Mouse (Mus musculus): ENCODE data around the gene Dclk2. TPM values are rescaled to one million over a fixed set of nuclear protein-coding genes. Genes with fewer than 3 reads are reported as not detected.
A peak's percentile ranks its signal among the peaks of the same experiment; 100 is the strongest.

Dclk2 gene
- polyA plus RNA-seq, 1 experiment from 2014 or later = 14.9 TPM

GRCm38 (mm10) chr3:86950652-86951051 is 30.0 kb upstream of the Dclk2 start:
- Histone ChIP-seq H3K9ac (ENCODE audit: low read depth, low read length) (no peak overlapping the region), H3K36me3 (ENCODE audit: control insufficient read depth, insufficient read depth) (no peaks in the 10 kb centered on the region), H3K27me3 (ENCODE audit: control insufficient read depth, insufficient read depth, low read depth, low read length) (no peaks in the 10 kb centered on the region), H3K4me3 (ENCODE audit: low read depth, low read length) (no peak overlapping the region), H3K4me2 (ENCODE audit: low read depth, low read length) (no peak overlapping the region), H3K9me3 (replicated peaks; ENCODE audit: control insufficient read depth, low read length) (no peaks in the 10 kb centered on the region), H3K27ac (ENCODE audit: low read length) (no peak overlapping the region), H3K4me1 (ENCODE audit: control insufficient read depth, low read depth, low read length) (no peaks in the 10 kb centered on the region)
- ATAC-seq (ENCODE audit: low read depth) = no peak
- 17% methylated on average over 2 of the region's 2 CpGs for WGBS (ENCODE audit: insufficient replicate concordance)

DNA sequence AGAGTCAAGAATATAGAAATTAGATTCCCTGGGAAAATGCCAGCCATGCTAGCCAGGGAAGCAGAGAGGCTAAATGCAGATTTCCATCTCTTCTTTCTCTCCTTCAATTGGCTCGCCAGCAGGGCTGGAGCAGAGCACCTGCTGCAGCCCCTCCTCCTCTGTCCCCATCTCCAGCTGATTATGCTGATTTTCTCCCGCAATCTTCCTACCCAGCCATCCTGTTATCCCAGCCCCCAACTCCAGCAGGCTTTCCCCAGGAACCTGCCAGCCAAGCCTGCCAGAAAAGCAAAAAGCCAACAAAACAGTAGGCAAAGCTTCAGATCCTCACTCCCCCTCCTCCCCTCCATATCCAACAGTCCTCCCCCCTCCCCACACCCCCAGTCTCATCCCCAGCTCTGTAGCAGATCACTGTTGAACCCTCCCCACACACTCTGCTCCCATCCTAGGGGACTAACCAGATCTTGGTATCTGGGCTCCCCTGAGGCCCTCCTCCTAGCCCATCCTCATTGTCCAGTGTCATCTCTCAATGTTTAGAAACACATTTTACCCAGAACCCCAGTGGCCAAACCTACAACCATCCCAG is 15.7 kb upstream of the Dclk2 start:
- Histone ChIP-seq H3K36me3 (ENCODE audit: control insufficient read depth, insufficient read depth) (no peaks in the 10 kb centered on the region), H3K4me1 (ENCODE audit: control insufficient read depth, low read depth, low read length) (no peaks in the 10 kb centered on the region), H3K27me3 (ENCODE audit: control insufficient read depth, insufficient read depth, low read depth, low read length) (no peaks in the 10 kb centered on the region), H3K9ac (ENCODE audit: low read depth, low read length) (no peak overlapping the region), H3K4me3 (ENCODE audit: low read depth, low read length) (no peak overlapping the region), H3K27ac (ENCODE audit: low read length) (no peak overlapping the region), H3K9me3 (replicated peaks; ENCODE audit: control insufficient read depth, low read length) (no peaks in the 10 kb centered on the region), H3K4me2 (ENCODE audit: low read depth, low read length) (no peak overlapping the region)
- 31% methylated on average over 2 of the region's 2 CpGs for WGBS (ENCODE audit: insufficient replicate concordance)
- ATAC-seq (ENCODE audit: low read depth) = no peak

DNA sequence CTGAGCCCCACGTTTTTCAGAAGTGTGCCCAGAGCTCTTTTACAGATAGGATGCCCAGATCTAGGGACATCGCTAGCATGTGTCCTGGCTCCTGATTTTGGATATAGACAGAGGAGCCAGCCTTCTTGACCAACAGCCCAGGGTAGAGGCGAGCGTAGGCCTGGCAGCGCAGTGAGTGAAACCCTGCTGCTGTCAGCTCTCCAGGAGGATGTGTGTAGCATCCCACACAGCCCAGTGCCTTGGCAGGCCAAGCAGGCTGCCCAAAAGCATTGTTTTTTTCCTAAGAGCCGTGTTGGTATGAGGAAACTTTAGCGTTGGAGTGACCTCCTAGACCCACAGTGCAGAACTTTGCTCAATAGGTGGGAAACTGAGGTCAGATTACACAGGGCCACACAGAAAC is 12.8 kb upstream of the Dclk2 start:
- Histone ChIP-seq H3K4me1 (ENCODE audit: control insufficient read depth, low read depth, low read length) (no peaks in the 10 kb centered on the region), H3K4me3 (ENCODE audit: low read depth, low read length) (no peak overlapping the region), H3K4me2 (ENCODE audit: low read depth, low read length) (no peak overlapping the region), H3K9me3 (replicated peaks; ENCODE audit: control insufficient read depth, low read length) (no peaks in the 10 kb centered on the region), H3K36me3 (ENCODE audit: control insufficient read depth, insufficient read depth) (no peaks in the 10 kb centered on the region), H3K27ac (ENCODE audit: low read length) (no peak overlapping the region), H3K27me3 (ENCODE audit: control insufficient read depth, insufficient read depth, low read depth, low read length) (no peaks in the 10 kb centered on the region), H3K9ac (ENCODE audit: low read depth, low read length) (no peak overlapping the region)
- 66% methylated on average over 7 of the region's 7 CpGs for WGBS (ENCODE audit: insufficient replicate concordance)
- ATAC-seq (ENCODE audit: low read depth) = no peak

DNA sequence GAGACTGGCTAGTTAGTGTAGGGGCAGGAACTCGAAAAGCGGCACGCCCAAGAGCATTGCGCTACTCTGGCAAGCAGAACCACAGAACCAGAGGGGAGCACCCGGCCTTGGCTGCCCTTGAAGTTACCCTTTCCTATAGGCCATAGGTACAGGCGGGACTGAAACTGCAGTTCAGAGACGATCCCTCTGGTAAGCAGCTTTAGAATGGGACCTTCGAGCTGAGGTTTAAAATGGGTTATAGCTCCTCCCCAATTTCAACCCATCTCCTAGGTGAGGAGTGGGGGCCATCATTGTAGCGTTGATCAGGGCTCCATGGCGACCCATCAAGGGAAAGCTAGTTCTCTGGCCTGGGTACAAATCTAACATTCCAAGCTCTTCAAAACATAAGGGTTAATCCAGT is 3.0 kb upstream of the Dclk2 start:
- Histone ChIP-seq H3K4me1 (ENCODE audit: control insufficient read depth, low read depth, low read length) (no peaks in the 10 kb centered on the region; the same call in 1 of the 2 replicates), H3K9ac (ENCODE audit: low read depth, low read length) (no peak overlapping the region), H3K9me3 (replicated peaks; ENCODE audit: control insufficient read depth, low read length) (no peaks in the 10 kb centered on the region), H3K36me3 (ENCODE audit: control insufficient read depth, insufficient read depth) (no peaks in the 10 kb centered on the region), H3K27ac (ENCODE audit: low read length) (no peak overlapping the region), H3K4me3 (ENCODE audit: low read depth, low read length) (no peak overlapping the region), H3K4me2 (ENCODE audit: low read depth, low read length) (no peak overlapping the region), H3K27me3 (ENCODE audit: control insufficient read depth, insufficient read depth, low read depth, low read length) (peaks cover 31% of the 10 kb centered on the region)
- ATAC-seq (ENCODE audit: low read depth) = no peak
- WGBS (ENCODE audit: insufficient replicate concordance) = 66% methylated on average over 10 of the region's 10 CpGs

DNA sequence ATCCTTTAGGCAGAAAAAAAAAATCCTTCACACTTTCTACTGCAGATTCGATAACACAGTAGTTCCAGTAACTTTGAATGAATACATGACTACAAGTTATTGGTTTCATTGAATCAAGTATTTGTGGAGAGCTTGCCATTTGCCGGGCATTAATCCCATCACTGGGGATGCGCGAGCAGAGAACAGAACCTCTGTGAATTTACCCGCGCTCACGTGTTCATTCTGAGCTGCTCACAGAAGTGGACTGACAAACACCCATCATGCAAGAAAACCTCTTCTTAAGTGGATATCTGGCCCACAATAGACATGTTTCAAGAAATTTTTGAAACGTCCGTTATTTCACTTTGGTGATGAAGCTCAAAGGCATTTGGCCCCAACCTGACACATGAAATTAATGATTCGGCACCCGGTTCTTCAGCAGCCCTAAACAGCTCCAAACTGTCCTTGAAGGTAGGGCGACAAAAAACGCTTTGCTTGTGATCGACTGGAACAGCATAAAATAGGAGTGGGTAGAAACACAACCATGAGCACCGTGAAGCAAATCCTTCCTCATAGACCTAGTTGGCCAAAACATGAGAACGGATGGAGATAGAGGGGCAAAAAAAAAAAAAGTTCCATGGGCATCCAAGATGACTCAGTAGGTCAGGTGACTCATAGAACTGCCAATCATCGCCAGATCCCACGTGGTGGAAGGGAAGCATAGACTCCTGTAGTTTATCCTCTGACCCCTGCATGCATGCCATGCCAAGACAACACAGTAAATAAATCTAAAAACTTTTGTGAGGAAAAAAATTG is 726 bp upstream of the Dclk2 start:
- Histone ChIP-seq H3K36me3 (ENCODE audit: control insufficient read depth, insufficient read depth) (no peaks in the 10 kb centered on the region), H3K4me3 (ENCODE audit: low read depth, low read length) (no peak overlapping the region), H3K27me3 (ENCODE audit: control insufficient read depth, insufficient read depth, low read depth, low read length) (peaks cover 33% of the 10 kb centered on the region), H3K27ac (ENCODE audit: low read length) (no peak overlapping the region), H3K4me2 (ENCODE audit: low read depth, low read length) (no peak overlapping the region), H3K9me3 (replicated peaks; ENCODE audit: control insufficient read depth, low read length) (no peaks in the 10 kb centered on the region), H3K9ac (ENCODE audit: low read depth, low read length) (no peak overlapping the region), H3K4me1 (ENCODE audit: control insufficient read depth, low read depth, low read length) (no peaks in the 10 kb centered on the region; the same call in 1 of the 2 replicates)
- 61% methylated on average over 18 of the region's 18 CpGs for WGBS (ENCODE audit: insufficient replicate concordance)
- no peak for ATAC-seq (ENCODE audit: low read depth)

GRCm38 (mm10) chr3:86919641-86920342 is 860 bp downstream of the Dclk2 start:
- no peak for ATAC-seq (ENCODE audit: low read depth)
- peaks cover 3% of the 10 kb centered on the region; the same call in 1 of the 2 replicates for H3K4me1 ChIP-seq (ENCODE audit: control insufficient read depth, low read depth, low read length)
- under 1% methylated on average over 61 of the region's 61 CpGs for WGBS (ENCODE audit: insufficient replicate concordance)
- H3K4me3 ChIP-seq (ENCODE audit: low read depth, low read length) = peak overlapping the region; percentile 62
- H3K36me3 ChIP-seq (ENCODE audit: control insufficient read depth, insufficient read depth) = no peaks in the 10 kb centered on the region
- no peaks in the 10 kb centered on the region for H3K9me3 ChIP-seq (replicated peaks; ENCODE audit: control insufficient read depth, low read length)
- no peak overlapping the region for H3K9ac ChIP-seq (ENCODE audit: low read depth, low read length)
- H3K4me2 ChIP-seq (ENCODE audit: low read depth, low read length) = peak overlapping the region; percentile 75
- peaks cover 33% of the 10 kb centered on the region for H3K27me3 ChIP-seq (ENCODE audit: control insufficient read depth, insufficient read depth, low read depth, low read length)
- H3K27ac ChIP-seq (ENCODE audit: low read length) = no peak overlapping the region

GRCm38 (mm10) chr3:86917048-86917447 is 3.6 kb downstream of the Dclk2 start:
- no peak overlapping the region for H3K4me3 ChIP-seq (ENCODE audit: low read depth, low read length)
- ATAC-seq (ENCODE audit: low read depth) = no peak
- H3K9me3 ChIP-seq (replicated peaks; ENCODE audit: control insufficient read depth, low read length) = no peaks in the 10 kb centered on the region
- peaks cover 3% of the 10 kb centered on the region; the same call in 1 of the 2 replicates for H3K4me1 ChIP-seq (ENCODE audit: control insufficient read depth, low read depth, low read length)
- H3K9ac ChIP-seq (ENCODE audit: low read depth, low read length) = no peak overlapping the region
- H3K36me3 ChIP-seq (ENCODE audit: control insufficient read depth, insufficient read depth) = no peaks in the 10 kb centered on the region
- H3K27me3 ChIP-seq (ENCODE audit: control insufficient read depth, insufficient read depth, low read depth, low read length) = peaks cover 33% of the 10 kb centered on the region
- H3K27ac ChIP-seq (ENCODE audit: low read length) = no peak overlapping the region
- H3K4me2 ChIP-seq (ENCODE audit: low read depth, low read length) = no peak overlapping the region
- WGBS (ENCODE audit: insufficient replicate concordance) = 64% methylated on average over 5 of the region's 5 CpGs

GRCm38 (mm10) chr3:86916626-86917025 is 4.0 kb downstream of the Dclk2 start:
- H3K4me3 ChIP-seq (ENCODE audit: low read depth, low read length) = no peak overlapping the region
- H3K9ac ChIP-seq (ENCODE audit: low read depth, low read length) = no peak overlapping the region
- no peaks in the 10 kb centered on the region for H3K9me3 ChIP-seq (replicated peaks; ENCODE audit: control insufficient read depth, low read length)
- peaks cover 3% of the 10 kb centered on the region; the same call in 1 of the 2 replicates for H3K4me1 ChIP-seq (ENCODE audit: control insufficient read depth, low read depth, low read length)
- no peaks in the 10 kb centered on the region for H3K36me3 ChIP-seq (ENCODE audit: control insufficient read depth, insufficient read depth)
- 66% methylated on average over 4 of the region's 4 CpGs for WGBS (ENCODE audit: insufficient replicate concordance)
- no peak overlapping the region for H3K4me2 ChIP-seq (ENCODE audit: low read depth, low read length)
- peaks cover 32% of the 10 kb centered on the region for H3K27me3 ChIP-seq (ENCODE audit: control insufficient read depth, insufficient read depth, low read depth, low read length)
- no peak for ATAC-seq (ENCODE audit: low read depth)
- no peak overlapping the region for H3K27ac ChIP-seq (ENCODE audit: low read length)

GRCm38 (mm10) chr3:86915291-86915690 is 5.4 kb downstream of the Dclk2 start:
- 0 out of 2 replicates have a peak, but pooled peaks have one; percentile 32 for ATAC-seq (ENCODE audit: low read depth)
- H3K4me1 ChIP-seq (ENCODE audit: control insufficient read depth, low read depth, low read length) = peaks cover 3% of the 10 kb centered on the region; the same call in 1 of the 2 replicates
- no peak overlapping the region for H3K9ac ChIP-seq (ENCODE audit: low read depth, low read length)
- no peak overlapping the region for H3K4me2 ChIP-seq (ENCODE audit: low read depth, low read length)
- H3K9me3 ChIP-seq (replicated peaks; ENCODE audit: control insufficient read depth, low read length) = no peaks in the 10 kb centered on the region
- H3K36me3 ChIP-seq (ENCODE audit: control insufficient read depth, insufficient read depth) = no peaks in the 10 kb centered on the region
- H3K27ac ChIP-seq (ENCODE audit: low read length) = no peak overlapping the region
- 45% methylated on average over 13 of the region's 13 CpGs for WGBS (ENCODE audit: insufficient replicate concordance)
- H3K4me3 ChIP-seq (ENCODE audit: low read depth, low read length) = no peak overlapping the region
- peaks cover 18% of the 10 kb centered on the region for H3K27me3 ChIP-seq (ENCODE audit: control insufficient read depth, insufficient read depth, low read depth, low read length)
